Mouse (Mus musculus) megakaryocyte, embryonic 14.5 days (primary cell): Measurements from ENCODE around the gene Atf7.

Experiments used
- FLI1 ChIP-seq: IDR thresholded peaks from 2 replicates; pipeline ENCODE4 v1.6.1; 2012; ENCODE audit warnings: low read length, inconsistent platforms, mixed read lengths
- GATA1 ChIP-seq: IDR thresholded peaks from 3 replicates; pipeline ENCODE4 v1.6.1; 2012; ENCODE audit warnings: mixed read lengths, low read length, inconsistent platforms, borderline replicate concordance

DNA sequence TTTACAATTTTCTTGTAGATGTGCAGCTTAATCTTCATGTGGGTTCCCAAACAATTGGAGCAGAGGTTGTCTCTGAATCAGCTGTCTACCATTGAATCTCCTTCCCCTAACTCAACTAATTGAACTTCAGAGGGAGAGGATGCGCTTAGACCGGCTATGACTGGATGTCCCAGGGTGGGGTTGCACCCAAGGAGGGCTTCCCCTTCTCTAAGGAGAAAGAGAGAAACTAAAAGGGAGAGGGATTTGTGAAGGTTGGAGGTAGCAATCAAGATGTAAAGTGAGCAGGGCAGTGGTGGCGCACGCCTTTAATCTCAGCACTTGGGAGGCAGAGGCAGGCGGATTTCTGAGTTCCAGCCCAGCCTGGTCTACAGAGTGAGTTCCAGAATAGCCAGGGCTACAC, 5.8 kb downstream of the Atf7 start:
- TF ChIP-seq GATA1: no peak
- TF ChIP-seq FLI1: no peak
